Mouse (Mus musculus) lung, adult 2 months (tissue): Measurements from ENCODE around the gene Dok5.

Source experiments
- CTCF ChIP-seq: fragments of 200-500 bp; IDR thresholded peaks from 2 replicates; pipeline ENCODE4 v1.5.1; 2011; ENCODE audit warnings: mild to moderate bottlenecking, low read length, control low read depth; ENCODE audit not compliant: insufficient read depth
- POLR2A ChIP-seq: fragments of 200-500 bp; IDR thresholded peaks from 2 replicates; pipeline ENCODE4 v1.6.1; 2011; ENCODE audit warnings: low read depth, mild to moderate bottlenecking, control low read depth, low read length, borderline replicate concordance; ENCODE audit errors: extremely low read depth

DNA sequence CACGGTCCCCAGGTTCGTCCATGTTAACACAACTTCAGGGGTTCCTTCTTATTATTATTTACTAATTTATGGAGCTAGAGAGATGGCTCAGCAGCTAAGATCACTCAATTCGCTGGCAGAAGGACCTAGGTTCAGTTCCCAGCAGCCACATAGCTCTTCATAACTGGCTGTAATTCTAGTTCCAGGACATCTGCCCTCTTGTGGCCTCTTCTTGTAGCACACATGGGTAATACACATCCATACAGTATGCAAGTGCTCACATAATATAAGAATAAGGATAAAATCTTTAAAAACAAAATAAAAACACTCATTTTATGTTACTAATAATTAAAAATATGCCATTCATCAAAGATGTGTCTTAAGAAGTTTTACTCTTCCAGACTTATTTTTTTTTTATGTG is 23.9 kb upstream of the Dok5 start:
- no peak for TF ChIP-seq POLR2A
- TF ChIP-seq CTCF, result no peak
